Mouse (Mus musculus) lung, postnatal 0 days (tissue): ENCODE data around the gene Rnd3. TPM values are rescaled to one million over a fixed set of nuclear protein-coding genes. Genes with fewer than 3 reads are reported as not detected.

Experiments
- ATAC-seq: fragments of 200-750 bp; cut with Nextera tagmentation; 2 replicates; pipeline ENCODE4 v1.8.0; 2017; ENCODE audit warnings: moderate library complexity
- DNase-seq: peaks from one replicate; pipeline ENCODE4 v3.0.0-alpha.2; 2016; ENCODE audit warnings: low spot score
- H3K27ac ChIP-seq: fragments of 300-500 bp; sonication (generic); 2 replicates; pipeline ENCODE4 v1.5.1; 2014; ENCODE audit warnings: antibody characterized with exemption, mild to moderate bottlenecking, low read length, mixed read lengths
- H3K27me3 ChIP-seq: fragments of 300-500 bp; sonication (generic); replicated peaks from 2 replicates; pipeline ENCODE4 v1.6.1; 2014; ENCODE audit warnings: low read length, mixed read lengths; ENCODE audit not compliant: insufficient read depth
- H3K36me3 ChIP-seq: fragments of 300-500 bp; sonication (generic); 2 replicates; pipeline ENCODE4 v1.6.1; 2014; ENCODE audit warnings: low read length, mixed read lengths; ENCODE audit not compliant: insufficient read depth
- H3K4me1 ChIP-seq: fragments of 300-500 bp; sonication (generic); 2 replicates; pipeline ENCODE4 v1.6.1; 2014; ENCODE audit warnings: antibody characterized with exemption, low read depth, low read length, mixed read lengths; ENCODE audit not compliant: insufficient read depth
- H3K4me2 ChIP-seq: fragments of 300-500 bp; sonication (generic); replicated peaks from 2 replicates; pipeline ENCODE4 v1.6.1; 2014; ENCODE audit warnings: low read depth, mild to moderate bottlenecking, low read length, moderate library complexity, mixed read lengths
- H3K4me3 ChIP-seq: fragments of 300-500 bp; sonication (generic); 2 replicates; pipeline ENCODE4 v1.5.1; 2014; ENCODE audit warnings: low read depth, low read length
- H3K9ac ChIP-seq: fragments of 300-500 bp; sonication (generic); replicated peaks from 2 replicates; pipeline ENCODE4 v1.6.1; 2014; ENCODE audit warnings: low read depth, mild to moderate bottlenecking
- H3K9me3 ChIP-seq: fragments of 300-500 bp; sonication (generic); 2 replicates; pipeline ENCODE4 v1.6.1; 2016; ENCODE audit warnings: low read length, mixed read lengths
- CTCF ChIP-seq: IDR thresholded peaks from 2 replicates; pipeline ENCODE4 v1.5.1; 2016; ENCODE audit warnings: antibody characterized with exemption, mild to moderate bottlenecking
- EP300 ChIP-seq: IDR thresholded peaks from 2 replicates; pipeline ENCODE4 v1.6.1; 2016; ENCODE audit warnings: antibody characterized with exemption, mild to moderate bottlenecking, control low read depth
- WGBS: fragments of 180-500 bp; shearing (Covaris S2); extraction: QIAGEN DNeasy Blood & Tissue Kit; methylation state at CpG from one replicate; pipeline ENCODE4 v1.1.7; 2014; 5-methylcytosine and 5-hydroxymethylcytosine counted together
- polyA plus RNA-seq: library from polyadenylated mRNA; unstranded; fragments of >200 nt; fragmentation: Nextera tagmentation; extraction: Ambion mirVana; gene quantifications from 2 replicates; pipeline ENCODE4 v1.2.1, GENCODE M21; 2015

Gene Rnd3
- polyA plus RNA-seq, 1 experiment from 2014 or later: 22.5 TPM

GRCm38 (mm10) chr2:51087307-51088122, 61.4 kb downstream of the Rnd3 start:
- Histone ChIP-seq H3K4me2 (no peak overlapping the region), H3K36me3 (no peaks in the 10 kb centered on the region), H3K4me3 (no peak overlapping the region), H3K27ac (no peak overlapping the region), H3K27me3 (no peaks in the 10 kb centered on the region), H3K4me1 (no peaks in the 10 kb centered on the region), H3K9ac (no peak overlapping the region), H3K9me3 (no peaks in the 10 kb centered on the region)
- WGBS: 72% methylated on average over 12 of the region's 12 CpGs
- TF ChIP-seq EP300 (no peak), CTCF (no peak)
- no peak for ATAC-seq
- no peak for DNase-seq

- no peak for TF ChIP-seq EP300
- no peak for TF ChIP-seq CTCF
- H3K4me2 ChIP-seq: no peak overlapping the region
- no peak for DNase-seq
- no peak for ATAC-seq
- H3K9ac ChIP-seq: no peak overlapping the region
- H3K27ac ChIP-seq: no peak overlapping the region
- no peak overlapping the region for H3K4me3 ChIP-seq
- 91% methylated on average over 11 of the region's 11 CpGs for WGBS
- no peaks in the 10 kb centered on the region for H3K9me3 ChIP-seq
- no peaks in the 10 kb centered on the region for H3K27me3 ChIP-seq
- no peaks in the 10 kb centered on the region for H3K36me3 ChIP-seq
- H3K4me1 ChIP-seq: no peaks in the 10 kb centered on the region
Observed at GRCm38 (mm10) chr2:51085155-51085554, 63.8 kb downstream of the Rnd3 start.

- Histone ChIP-seq H3K4me1 (no peaks in the 10 kb centered on the region), H3K9me3 (no peaks in the 10 kb centered on the region), H3K36me3 (no peaks in the 10 kb centered on the region), H3K4me2 (no peak overlapping the region), H3K27me3 (no peaks in the 10 kb centered on the region), H3K27ac (no peak overlapping the region), H3K9ac (no peak overlapping the region), H3K4me3 (no peak overlapping the region)
- WGBS: 76% methylated on average over 13 of the region's 13 CpGs
- TF ChIP-seq EP300: no peak
- no peak for TF ChIP-seq CTCF
- ATAC-seq (no peak), DNase-seq (no peak)
Observed at GRCm38 (mm10) chr2:51082714-51083351, 66.1 kb downstream of the Rnd3 start.
